8 mouse cellular contexts compared by ENCODE assay signal in the genomic region with DNA sequence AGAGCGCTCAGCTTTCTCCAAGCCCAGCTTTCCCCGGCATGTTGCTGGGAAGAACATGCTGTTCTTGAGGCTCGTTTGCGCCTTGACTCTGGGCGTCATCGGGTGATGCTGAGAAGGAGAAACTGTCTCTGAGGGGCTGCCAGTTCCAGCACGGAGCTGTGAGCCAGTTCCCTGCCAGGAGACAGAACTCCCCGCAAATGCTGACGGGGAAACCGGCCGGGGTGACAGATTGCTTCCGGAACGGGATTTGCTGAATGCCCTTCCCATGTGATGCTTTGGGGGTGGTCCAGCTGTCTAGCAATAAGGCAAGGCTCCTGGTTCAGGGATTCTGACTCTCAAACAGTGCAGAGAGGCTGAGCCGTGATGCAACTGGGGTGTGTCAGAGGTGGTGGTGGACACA.
DNase-seq lines count a peak whose midpoint lies in the region; ATAC-seq and TF ChIP-seq lines count a peak whose summit lies in the region.

No protein-coding gene starts in this region.

- TF ChIP-seq CTCF in gastrocnemius, adult 2 months (IDR thresholded peaks at IDR 0.05) = no peak

- DNase-seq in gastrocnemius, adult 2 months = peak; percentile 85
- no peak for DNase-seq in gastrocnemius, postnatal 14 days
- peak; percentile 67 for DNase-seq in brain, embryonic 18.5 days (ENCODE audit: low read depth, low spot score)
- DNase-seq in gastrocnemius, postnatal 36 days = peak; percentile 45 to 53
- peak; percentile 39 to 79 for DNase-seq in left cerebral cortex, adult 9 months (ENCODE audit: low spot score in 2 of 2)
- DNase-seq in right cerebral cortex, postnatal 4 days = peak; percentile 65
- no peak for DNase-seq in thymus, postnatal 36 days

- intact Hi-C loops in gastrocnemius, adult 2 months (cut with DNase I) = no loop called here
- intact Hi-C loops in gastrocnemius, postnatal 14 days (cut with DNase I; ENCODE audit: low total_unique reads) = loop anchor here (5.0 kb wide), 1 partner anchor 354 kb away; no protein-coding TSS in a partner anchor
- intact Hi-C loops in gastrocnemius, postnatal 36 days (cut with DNase I) = no loop called here

- ATAC-seq in inflammation-experienced regulatory T-cells, adult 6 months = no peak

- no peak overlapping the region for H3K4me3 ChIP-seq in gastrocnemius, adult 2 months

- peak overlapping the region; percentile 63 for H3K27ac ChIP-seq in gastrocnemius, adult 2 months

Comparison
In these comparisons a context has a peak if more than half of its experiments do, and no peak if none do; other contexts are left out.
1. DNase-seq: peak in gastrocnemius, adult 2 months (single experiment), brain, embryonic 18.5 days (single experiment), gastrocnemius, postnatal 36 days (2 of 2), left cerebral cortex, adult 9 months (2 of 2) and right cerebral cortex, postnatal 4 days (single experiment); none in gastrocnemius, postnatal 14 days (single experiment) and thymus, postnatal 36 days (0 of 2).